Mouse (Mus musculus) layer of hippocampus, adult 18-20 months (tissue): ENCODE data around the gene Pappa. TPM values are rescaled to one million over a fixed set of nuclear protein-coding genes. Genes with fewer than 3 reads are reported as not detected.

Experiments used
- DNase-seq, 2 experiments: peaks; one replicate each; pipeline ENCODE4 v3.0.0; 2022; ENCODE audit warnings: low spot score in 2 of 2
- total RNA-seq, 2 experiments: library from RNA; stranded (reverse); gene quantifications; 2 replicates each; pipeline ENCODE4 v1.2.3; 2021

Pappa gene
- total RNA-seq, 2 experiments from 2014 or later = 1.3 to 1.4 TPM

DNA sequence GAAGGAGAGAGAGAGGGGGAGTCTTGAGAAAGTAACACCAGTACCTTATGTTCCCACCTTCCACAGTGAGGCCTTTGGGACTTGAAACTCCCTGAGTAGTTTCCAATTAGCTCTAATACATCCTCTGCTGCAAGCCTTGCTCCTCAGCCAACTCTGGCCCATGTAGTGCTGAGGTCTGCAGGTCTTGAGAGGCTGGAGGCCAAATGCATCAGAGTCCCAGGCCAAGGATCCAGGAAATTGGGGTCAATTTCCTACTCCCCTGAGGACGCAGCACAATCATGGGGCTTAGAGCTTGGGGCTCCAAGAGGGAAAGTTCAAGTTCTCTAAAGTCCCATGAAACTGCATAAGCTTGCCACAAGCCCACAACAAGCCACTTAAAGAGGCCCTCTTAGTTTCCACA is 198.0 kb downstream of the Pappa start:
- DNase-seq = no peak

DNA sequence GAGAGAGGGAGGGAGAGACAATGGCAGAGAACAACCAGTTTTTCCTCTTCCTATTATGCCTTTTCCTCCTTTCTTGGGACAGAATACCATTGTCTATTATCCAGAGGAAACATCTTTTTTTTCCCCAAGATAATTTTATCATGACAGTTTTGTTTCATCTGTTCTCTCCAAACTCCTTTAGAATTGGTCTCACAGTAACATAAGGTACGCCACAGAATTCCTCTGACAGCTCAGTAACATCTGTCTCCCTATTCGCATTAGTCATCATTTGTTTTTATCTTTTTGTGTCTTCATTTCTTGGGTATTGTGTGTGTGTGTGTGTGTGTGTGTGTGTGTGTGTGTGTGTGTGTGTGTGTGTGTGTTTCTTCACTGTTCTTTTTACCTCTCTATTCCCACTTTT is 201.8 kb downstream of the Pappa start:
- no peak for DNase-seq

DNA sequence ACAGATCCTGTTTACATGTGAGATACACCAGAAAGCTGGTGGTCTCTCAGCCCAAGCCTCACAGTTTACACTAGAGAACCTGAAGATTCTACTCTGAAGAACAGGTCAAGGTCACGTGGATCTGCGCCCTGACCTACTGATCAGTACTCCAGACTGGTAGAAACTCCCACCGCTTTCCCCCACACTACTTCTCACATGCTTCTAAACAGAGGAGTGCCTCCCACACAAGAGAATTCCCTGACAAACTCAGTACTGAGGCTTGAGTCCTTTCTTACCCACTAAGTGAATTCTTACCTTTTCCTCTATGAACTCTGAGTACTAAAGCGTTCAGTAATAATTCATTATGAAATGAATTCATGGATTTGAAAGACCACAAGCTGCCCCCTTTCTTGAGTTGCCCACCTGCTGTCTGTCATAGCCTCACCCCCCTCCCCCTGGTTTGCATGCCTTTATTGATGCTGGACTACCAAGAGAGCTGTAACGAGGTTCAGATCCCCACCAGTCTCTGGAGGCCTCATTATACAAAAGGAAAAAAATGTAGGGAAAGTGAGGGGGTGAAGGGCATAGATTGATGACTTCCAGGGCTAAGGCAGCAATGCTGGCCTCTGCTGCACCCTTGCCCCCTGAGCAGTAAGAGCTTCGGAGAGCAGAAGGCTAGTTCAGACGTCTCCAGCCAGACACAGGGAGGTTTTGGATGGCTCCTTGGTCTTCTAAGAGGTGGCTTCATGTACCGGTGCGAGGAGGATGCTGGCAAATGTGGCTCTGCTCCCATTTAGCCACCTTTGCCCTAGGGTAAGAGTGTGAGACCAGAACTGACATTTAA is 204.7 kb downstream of the Pappa start:
- no peak for DNase-seq

DNA sequence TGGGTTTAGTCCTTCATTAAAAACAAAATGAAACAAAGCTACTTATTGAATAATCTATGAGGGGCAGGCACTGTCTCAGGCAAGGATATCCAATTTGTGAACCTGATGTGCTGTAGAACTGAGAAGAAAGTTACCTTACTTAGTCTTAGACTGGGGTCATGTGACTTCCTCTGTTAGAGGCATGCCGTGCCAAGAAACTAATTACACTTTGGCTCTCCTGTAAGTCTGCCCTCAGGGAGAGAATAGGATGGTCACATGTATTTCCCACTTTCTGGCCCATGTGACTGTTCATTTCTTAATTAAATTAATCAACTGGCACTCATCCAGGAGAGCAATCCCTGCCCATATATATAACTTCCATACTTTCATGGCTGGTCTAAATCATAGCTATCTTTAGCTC is 209.7 kb downstream of the Pappa start:
- no peak for DNase-seq

DNA sequence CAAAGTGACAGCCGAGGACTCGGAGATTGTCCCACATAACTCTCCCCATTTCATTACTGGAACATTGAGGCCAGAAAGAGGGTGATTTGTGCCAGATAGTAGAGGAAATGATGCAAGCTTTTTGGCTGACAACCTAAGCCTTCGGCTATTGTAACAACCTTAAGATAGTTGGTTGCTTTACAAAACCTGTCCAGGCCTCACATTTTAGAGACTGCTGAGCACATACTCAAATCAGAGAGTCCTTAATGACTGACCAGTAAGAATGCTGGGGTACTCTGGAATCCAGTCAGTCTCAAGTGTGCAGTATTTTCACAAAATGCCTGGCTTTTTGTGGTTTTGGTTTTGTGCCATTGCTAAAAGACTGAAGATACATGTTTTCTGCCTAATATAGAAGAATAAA is 217.8 kb downstream of the Pappa start:
- DNase-seq = no peak

DNA sequence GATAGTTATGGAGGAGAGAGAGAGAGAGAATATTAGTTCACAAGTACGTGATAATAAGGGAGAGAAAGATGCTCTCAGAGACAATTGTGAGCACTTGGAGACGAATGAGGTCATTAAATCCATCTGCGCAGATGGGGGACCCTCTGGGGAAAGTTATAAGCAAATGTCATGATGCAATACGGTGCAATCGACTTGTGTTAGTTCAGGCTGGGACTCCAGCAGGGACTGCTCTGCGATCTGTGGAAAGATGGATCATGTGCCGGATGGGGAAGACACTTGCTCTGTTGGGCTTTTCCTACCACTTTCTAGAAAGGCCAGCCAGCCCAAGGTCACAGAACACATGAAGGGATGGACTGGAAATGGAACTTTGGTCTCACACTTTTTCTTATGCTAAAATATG is 226.5 kb downstream of the Pappa start:
- DNase-seq = no peak

DNA sequence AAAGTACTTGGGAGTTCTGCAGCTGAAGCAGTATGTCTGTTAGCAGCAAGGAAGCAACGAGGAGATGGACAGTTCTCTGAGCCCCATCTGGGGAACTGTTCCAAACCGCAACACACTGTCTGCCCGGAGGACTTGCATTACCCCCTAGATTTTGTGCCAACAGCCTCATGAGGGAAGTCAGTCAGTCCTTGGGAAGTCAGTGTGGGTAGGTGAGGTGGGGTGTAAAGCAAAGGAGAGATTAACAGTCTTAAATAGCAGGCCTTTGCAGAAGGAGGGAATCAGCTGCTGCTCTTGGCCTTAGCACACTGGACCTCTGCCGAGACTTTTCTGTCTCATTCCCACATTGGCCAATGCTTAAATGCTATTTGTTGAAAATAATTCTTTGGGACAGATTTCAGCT is 230.6 kb downstream of the Pappa start:
- no peak for DNase-seq

DNA sequence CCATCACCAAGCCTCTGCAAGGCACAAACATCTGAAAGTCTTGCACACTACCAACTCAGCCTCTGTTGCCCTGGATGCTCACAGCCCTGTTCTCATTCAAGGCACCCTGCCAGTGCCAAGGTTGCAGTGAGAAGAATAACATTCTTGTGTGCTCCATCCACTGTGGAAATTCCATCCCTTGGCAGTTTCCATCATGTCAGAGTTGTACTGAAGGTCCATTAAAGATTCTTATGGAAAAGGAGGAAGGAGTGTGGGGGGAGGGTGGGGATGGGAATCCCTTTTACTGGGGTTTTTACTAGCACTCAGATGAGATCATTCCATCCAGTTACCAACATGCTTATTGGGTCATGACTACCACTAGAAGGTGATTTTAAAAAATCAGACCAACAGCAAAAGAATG is 243.2 kb downstream of the Pappa start:
- no peak for DNase-seq

DNA sequence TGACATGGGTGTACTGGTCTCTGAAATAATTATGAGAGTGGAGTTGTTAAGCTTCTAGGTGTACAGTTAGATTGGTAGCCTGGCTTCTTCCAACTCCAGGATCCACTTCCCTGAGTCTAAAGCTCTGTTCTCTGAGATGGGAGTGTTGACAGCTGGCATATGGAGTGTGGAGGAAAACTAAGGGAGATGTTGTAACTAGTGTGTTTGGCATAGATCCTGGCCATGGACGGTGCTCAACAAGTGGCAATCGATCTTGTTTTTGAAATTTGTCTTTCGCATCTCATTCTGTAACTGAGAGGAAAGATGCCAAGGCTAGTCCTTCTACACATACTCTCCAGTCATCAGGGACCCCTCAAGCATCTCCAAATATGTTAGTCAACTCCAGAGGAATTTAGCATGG is 248.8 kb downstream of the Pappa start:
- no peak for DNase-seq

DNA sequence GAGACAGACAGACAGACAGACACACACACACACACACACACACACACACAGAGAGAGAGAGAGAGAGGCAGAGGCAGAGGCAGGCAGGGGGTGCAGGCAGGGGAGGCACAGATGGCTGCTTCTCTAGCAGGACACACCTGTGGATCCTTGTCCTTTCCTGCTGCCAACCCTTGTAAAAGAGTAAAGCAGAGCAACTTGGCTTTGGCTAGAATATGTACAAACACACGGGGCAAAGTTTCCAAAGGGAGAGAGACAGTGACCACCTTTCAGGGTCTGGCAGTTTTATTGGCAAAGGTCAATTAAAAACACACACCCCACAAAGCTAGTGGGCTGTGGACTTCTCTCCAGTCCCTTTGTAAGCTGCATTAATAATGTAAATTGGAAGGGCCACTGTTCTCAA is 249.9 kb downstream of the Pappa start:
- DNase-seq = no peak

DNA sequence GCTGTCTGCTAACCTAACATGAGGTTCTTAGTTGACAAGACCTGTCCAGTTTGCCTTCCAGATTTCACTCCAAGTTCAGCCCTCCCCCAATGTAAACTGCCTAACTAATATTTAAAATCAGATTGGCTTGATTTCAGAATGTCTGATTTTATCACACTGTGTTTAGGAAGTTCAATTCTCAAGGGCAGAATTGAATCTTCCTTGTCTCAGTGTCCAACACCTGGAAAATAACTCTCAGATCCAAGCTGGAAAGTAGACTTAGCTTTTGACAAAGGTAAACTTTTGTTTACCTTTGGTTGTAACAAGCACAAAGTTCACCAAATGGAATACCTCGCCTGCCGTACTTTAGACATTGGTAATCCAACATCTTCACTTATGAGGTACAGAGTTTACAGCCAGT is 252.6 kb downstream of the Pappa start:
- DNase-seq = no peak

DNA sequence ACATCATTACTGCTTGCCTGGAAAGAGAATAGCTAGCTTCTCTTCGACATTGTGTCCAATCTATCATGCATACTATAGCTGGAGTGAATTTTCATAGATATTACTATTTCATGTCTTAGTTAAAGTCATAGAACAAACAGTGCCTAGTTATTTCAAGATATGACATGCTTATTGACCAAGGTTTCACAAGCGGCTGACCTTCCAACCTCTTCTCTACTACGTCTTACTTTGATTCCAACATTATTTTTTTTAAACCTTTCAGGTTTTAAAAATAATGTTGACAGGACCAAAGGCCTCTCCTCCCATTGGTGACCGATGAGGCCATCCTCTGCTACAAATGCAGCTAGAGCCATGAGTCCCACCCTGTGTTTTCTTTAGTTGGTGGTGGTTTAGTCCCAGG is 255.5 kb downstream of the Pappa start:
- no peak for DNase-seq

DNA sequence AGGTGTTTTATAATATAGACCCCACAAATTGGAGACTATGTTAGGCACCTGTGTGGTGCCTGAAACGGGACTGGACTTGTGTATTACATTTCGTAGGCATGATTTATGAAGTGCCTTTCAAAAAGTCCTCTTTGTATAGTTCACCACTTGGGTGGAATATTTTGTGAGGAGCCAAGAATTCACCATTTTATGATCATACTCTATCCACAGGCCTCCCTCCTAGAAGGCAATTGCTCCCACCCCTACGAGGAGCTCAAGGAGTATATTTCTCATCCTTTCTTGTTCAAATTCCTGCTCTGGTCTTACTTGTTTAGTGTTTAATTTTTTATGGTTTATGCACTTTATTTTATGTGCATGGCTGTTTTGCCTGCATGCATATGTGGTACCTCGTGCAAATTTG is 259.1 kb downstream of the Pappa start:
- no peak for DNase-seq

DNA sequence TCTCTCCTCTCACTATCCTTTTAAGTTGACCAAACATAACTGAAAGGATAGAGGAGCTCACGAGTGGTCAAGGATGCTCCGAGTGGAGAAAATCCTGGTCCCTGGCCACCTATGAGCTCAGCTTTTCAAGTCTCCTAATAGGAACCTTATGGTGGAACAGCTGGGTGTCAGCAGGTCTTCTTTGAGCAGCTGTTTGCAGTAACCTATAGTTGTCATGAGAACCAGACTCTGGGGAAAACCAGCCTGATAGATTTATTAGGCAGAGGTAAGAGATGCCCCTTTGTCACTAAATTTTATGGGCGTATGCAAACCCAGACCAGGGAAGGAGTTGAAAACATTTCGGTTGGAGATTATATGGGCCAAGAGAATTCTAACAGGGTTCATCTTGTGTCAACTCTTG is 267.0 kb downstream of the Pappa start:
- DNase-seq = no peak

DNA sequence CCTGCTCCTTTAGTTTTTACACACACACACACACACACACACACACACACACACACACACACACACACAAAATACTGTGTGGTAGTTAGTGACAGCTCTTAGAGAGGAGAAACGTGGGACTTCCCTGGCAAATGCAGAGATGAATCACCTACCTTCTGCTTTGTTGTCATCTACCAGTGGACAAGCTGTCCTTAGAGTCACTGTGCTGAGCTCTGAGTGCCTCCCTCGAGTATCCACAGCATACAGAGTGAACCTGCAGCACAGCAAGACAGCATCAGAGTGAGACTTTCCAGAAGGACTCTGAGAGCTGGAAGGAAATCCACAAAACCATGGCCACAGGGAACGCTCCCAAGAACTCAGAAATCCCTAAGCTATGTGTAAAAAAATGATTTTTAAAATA is 272.8 kb downstream of the Pappa start:
- DNase-seq = peak in 1 of 2 experiments; percentile 28

DNA sequence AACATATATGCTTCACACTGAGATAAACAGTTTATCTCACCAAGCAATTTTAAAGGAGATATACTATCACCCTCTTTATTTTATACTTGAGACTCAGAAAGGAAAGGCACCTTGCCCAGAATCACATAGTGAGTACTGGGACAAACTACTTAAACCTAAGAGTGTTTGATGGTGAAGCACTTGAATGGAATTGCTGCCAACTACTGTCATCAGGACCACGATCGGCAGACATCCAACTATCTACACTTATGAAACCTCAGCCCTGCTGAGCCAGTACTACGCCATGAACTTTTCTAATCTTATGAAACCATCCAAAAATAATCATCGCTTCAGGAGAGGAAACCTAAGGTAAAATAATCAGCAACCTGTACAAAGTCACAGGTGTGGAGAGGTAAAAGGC is 275.5 kb downstream of the Pappa start:
- no peak for DNase-seq

DNA sequence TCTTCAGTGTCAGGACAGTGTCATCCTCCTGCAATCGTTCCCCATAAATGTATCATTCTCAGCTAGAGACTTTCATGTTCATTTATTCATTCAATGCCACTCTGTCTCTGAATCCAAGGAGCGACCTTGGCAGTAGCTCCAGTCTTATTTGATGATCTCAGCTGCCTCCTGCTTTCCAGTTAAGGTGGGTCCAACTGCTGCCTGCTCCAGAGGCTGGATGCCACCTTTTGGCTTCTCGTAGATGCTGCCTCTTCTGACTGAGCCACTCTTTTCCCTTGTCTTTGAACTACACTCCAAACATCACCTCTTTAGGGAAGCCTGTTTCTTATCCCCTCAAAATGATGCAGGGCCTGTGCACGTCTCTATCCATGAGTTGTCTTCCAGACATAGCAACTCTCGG is 278.3 kb downstream of the Pappa start:
- no peak for DNase-seq

DNA sequence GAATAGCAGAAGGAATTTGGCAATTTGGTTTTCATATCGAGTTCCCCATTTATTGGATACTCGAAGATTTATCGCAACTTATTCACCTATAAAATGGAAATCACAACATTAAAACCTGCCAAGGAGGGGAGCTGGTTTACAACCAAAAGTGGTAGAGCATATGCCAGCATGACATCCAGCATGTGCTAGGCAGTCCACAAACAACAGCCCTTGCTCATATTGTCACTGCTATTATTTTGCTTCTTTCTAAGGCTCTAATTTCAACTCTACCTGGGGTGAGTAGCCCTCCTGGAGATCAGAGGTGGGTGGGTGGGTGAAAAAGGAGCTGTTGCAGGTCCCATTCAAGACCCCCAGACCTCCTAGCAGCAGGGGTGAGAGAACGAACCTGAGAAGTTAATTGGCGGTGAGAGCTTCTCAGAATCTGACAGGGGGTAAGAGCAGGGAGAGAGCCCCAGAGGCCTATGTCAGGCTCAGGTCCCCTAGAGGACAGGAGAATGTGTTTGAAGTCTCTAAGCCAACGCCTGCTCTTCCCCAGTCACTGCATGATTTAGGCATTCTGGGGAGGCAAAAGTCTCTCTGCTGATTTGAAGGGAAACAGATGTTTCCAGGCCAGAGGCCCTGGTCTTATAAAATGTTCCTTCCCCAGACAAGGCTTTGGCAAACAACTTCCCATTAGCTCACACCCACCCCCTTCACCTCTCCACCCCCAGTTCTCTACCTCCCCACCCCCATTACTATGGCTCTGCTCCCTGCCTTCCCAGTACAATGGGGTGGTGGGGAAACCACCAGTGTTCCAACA is 279.1 kb downstream of the Pappa start:
- no peak for DNase-seq
